Mouse (Mus musculus): Measurements from ENCODE around the gene Aldoart1. TPM values are rescaled to one million over a fixed set of nuclear protein-coding genes. Genes with fewer than 3 reads are reported as not detected.

Aldoart1 gene
- 0.07 TPM in 1 of 2 replicates, not detected in the other for total RNA-seq (2014; rRNA removed)
- polyA plus RNA-seq (2012; rRNA removed): not detected in 2 replicates

DNA sequence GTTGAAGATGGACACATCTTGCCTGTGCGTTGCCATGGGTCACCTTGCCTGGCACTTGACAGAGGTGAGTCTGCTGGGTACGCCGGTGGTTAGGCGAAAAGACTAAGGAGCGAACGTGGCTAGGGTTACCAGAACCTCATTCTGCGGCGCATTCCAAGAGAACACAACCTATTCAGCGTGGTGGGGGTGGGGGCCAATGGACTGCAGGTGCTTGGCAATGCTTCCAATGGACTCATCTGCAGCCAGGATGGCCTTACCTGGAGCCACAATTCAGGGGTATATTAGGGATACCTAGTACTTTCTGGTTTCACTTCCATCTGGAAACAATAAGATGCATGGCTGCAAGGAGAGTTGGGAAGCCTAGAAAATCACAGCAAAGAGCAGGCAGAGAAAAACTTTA, at the start of gene Aldoart1:
Gene Aldoart1 (minus strand): TSS at position 101 of the 400 bp plus-strand sequence.
- Histone ChIP-seq H3K9ac (ENCODE audit: low read depth, low read length) (no peak within 1 kb of the TSS), H3K79me2 (ENCODE audit: control insufficient read depth, insufficient read depth, low read length) (no peaks in the 10 kb centered on the region), H3K27ac (replicated peaks; ENCODE audit: insufficient read depth, low read depth, low read length) (no peak within 1 kb of the TSS), H3K36me3 (ENCODE audit: control insufficient read depth, insufficient read depth, low read length) (no peaks in the 10 kb centered on the region), H3K4me3 (ENCODE audit: insufficient read depth, low read depth, low read length) (no peak within 1 kb of the TSS), H3K4me1 (ENCODE audit: control insufficient read depth, insufficient read depth, low read length) (no peaks in the 10 kb centered on the region), H3K27me3 (ENCODE audit: control insufficient read depth, insufficient read depth, low read length) (no peaks in the 10 kb centered on the region)
- WGBS: 94% methylated on average over 9 of the region's 9 CpGs
- TF ChIP-seq CTCF (IDR thresholded peaks at IDR 0.05; ENCODE audit: low read depth, low read length) (no peak), POLR2A (IDR thresholded peaks at IDR 0.05; ENCODE audit: extremely low read depth, insufficient read depth, low read length) (no peak)
- no peak for DNase-seq (ENCODE audit: extremely low read depth, low read depth, low spot score)

DNA sequence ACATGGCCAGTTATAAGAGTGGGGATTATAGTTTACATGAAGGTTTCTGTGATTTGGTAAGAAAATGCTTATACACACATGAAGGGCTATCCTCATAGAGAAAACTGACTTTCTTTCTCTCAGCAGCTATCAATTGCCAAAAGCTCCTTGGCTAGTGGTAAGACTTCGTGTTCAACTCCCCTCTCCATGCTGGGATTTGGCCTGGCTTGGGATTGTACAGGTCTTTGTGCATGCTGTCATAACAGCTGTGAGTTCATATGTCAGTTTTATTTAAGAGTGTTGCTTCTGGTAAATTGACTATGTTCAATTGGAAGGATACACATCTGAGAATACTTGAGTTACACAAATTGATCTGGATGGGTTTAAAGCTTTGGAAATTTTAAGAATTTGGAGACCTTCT, 49.1 kb upstream of the Aldoart1 start:
- H3K36me3 ChIP-seq (ENCODE audit: control insufficient read depth, insufficient read depth, low read length): no peaks in the 10 kb centered on the region
- H3K4me1 ChIP-seq (ENCODE audit: control insufficient read depth, insufficient read depth, low read length): no peaks in the 10 kb centered on the region
- DNase-seq (ENCODE audit: extremely low read depth, low read depth, low spot score): no peak
- no peak overlapping the region for H3K4me3 ChIP-seq (ENCODE audit: insufficient read depth, low read depth, low read length)
- H3K79me2 ChIP-seq (ENCODE audit: control insufficient read depth, insufficient read depth, low read length): no peaks in the 10 kb centered on the region
- no peak overlapping the region for H3K27ac ChIP-seq (replicated peaks; ENCODE audit: insufficient read depth, low read depth, low read length)
- H3K9ac ChIP-seq (ENCODE audit: low read depth, low read length): no peak overlapping the region
- no peak for TF ChIP-seq POLR2A (IDR thresholded peaks at IDR 0.05; ENCODE audit: extremely low read depth, insufficient read depth, low read length)
- TF ChIP-seq CTCF (IDR thresholded peaks at IDR 0.05; ENCODE audit: low read depth, low read length): no peak
- H3K27me3 ChIP-seq (ENCODE audit: control insufficient read depth, insufficient read depth, low read length): no peaks in the 10 kb centered on the region
- 50% methylated on average over 1 of the region's 1 CpGs for WGBS

GRCm38 (mm10) chr4:72865371-72866075, 13.1 kb upstream of the Aldoart1 start:
- 80% methylated on average over 2 of the region's 2 CpGs for WGBS
- Histone ChIP-seq H3K4me3 (ENCODE audit: insufficient read depth, low read depth, low read length) (no peak overlapping the region), H3K4me1 (ENCODE audit: control insufficient read depth, insufficient read depth, low read length) (no peaks in the 10 kb centered on the region), H3K79me2 (ENCODE audit: control insufficient read depth, insufficient read depth, low read length) (no peaks in the 10 kb centered on the region), H3K9ac (ENCODE audit: low read depth, low read length) (no peak overlapping the region), H3K27me3 (ENCODE audit: control insufficient read depth, insufficient read depth, low read length) (no peaks in the 10 kb centered on the region), H3K36me3 (ENCODE audit: control insufficient read depth, insufficient read depth, low read length) (no peaks in the 10 kb centered on the region), H3K27ac (replicated peaks; ENCODE audit: insufficient read depth, low read depth, low read length) (no peak overlapping the region)
- TF ChIP-seq POLR2A (IDR thresholded peaks at IDR 0.05; ENCODE audit: extremely low read depth, insufficient read depth, low read length): no peak
- no peak for TF ChIP-seq CTCF (IDR thresholded peaks at IDR 0.05; ENCODE audit: low read depth, low read length)
- DNase-seq (ENCODE audit: extremely low read depth, low read depth, low spot score): no peak

DNA sequence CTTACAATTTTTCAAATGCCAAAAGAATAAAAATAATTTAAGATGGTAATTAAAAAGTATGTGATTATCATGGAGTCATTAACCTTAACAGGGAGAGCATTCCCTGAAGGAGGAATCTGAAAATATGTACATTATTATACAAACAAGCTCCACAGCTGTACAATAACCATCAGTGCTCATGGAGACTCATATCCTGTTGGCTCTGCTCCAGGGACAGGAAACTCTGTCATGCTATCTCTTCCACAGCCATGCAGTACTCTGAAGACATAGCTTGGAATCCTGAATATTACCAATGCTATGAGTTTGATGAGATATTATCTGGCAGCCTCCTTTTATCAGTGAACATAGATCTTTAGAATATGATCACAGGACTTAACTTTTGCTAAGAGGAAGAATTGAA, 8.2 kb downstream of the Aldoart1 start:
- no peak overlapping the region for H3K9ac ChIP-seq (ENCODE audit: low read depth, low read length)
- H3K27me3 ChIP-seq (ENCODE audit: control insufficient read depth, insufficient read depth, low read length): no peaks in the 10 kb centered on the region
- no peak for TF ChIP-seq POLR2A (IDR thresholded peaks at IDR 0.05; ENCODE audit: extremely low read depth, insufficient read depth, low read length)
- no peak for TF ChIP-seq CTCF (IDR thresholded peaks at IDR 0.05; ENCODE audit: low read depth, low read length)
- H3K4me1 ChIP-seq (ENCODE audit: control insufficient read depth, insufficient read depth, low read length): no peaks in the 10 kb centered on the region
- DNase-seq (ENCODE audit: extremely low read depth, low read depth, low spot score): no peak
- no peak overlapping the region for H3K27ac ChIP-seq (replicated peaks; ENCODE audit: insufficient read depth, low read depth, low read length)
- H3K79me2 ChIP-seq (ENCODE audit: control insufficient read depth, insufficient read depth, low read length): no peaks in the 10 kb centered on the region
- no peak overlapping the region for H3K4me3 ChIP-seq (ENCODE audit: insufficient read depth, low read depth, low read length)
- H3K36me3 ChIP-seq (ENCODE audit: control insufficient read depth, insufficient read depth, low read length): no peaks in the 10 kb centered on the region

GRCm38 (mm10) chr4:72843025-72843424, 9.4 kb downstream of the Aldoart1 start:
- TF ChIP-seq CTCF (IDR thresholded peaks at IDR 0.05; ENCODE audit: low read depth, low read length): no peak
- no peak for TF ChIP-seq POLR2A (IDR thresholded peaks at IDR 0.05; ENCODE audit: extremely low read depth, insufficient read depth, low read length)
- Histone ChIP-seq H3K27me3 (ENCODE audit: control insufficient read depth, insufficient read depth, low read length) (no peaks in the 10 kb centered on the region), H3K4me1 (ENCODE audit: control insufficient read depth, insufficient read depth, low read length) (no peaks in the 10 kb centered on the region), H3K9ac (ENCODE audit: low read depth, low read length) (no peak overlapping the region), H3K36me3 (ENCODE audit: control insufficient read depth, insufficient read depth, low read length) (no peaks in the 10 kb centered on the region), H3K27ac (replicated peaks; ENCODE audit: insufficient read depth, low read depth, low read length) (no peak overlapping the region), H3K79me2 (ENCODE audit: control insufficient read depth, insufficient read depth, low read length) (no peaks in the 10 kb centered on the region), H3K4me3 (ENCODE audit: insufficient read depth, low read depth, low read length) (no peak overlapping the region)
- DNase-seq (ENCODE audit: extremely low read depth, low read depth, low spot score): no peak

DNA sequence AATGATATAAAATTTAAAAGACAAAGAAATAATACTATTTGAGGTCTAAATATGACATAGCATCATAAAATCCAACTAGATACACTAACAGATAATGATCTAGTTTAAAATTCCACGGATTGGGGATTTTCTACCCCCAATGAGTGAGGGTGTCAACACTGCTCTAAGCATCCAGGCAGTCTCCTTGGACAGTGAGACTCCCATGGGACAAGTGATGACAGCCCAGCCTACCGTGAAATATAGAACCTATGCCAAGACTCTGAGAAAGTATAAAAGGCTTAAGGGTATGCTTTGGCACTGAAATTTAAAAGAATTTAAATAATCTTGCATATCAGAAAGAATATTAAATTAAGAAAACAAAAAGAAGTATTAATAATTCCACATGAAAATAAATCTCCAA, 16.0 kb downstream of the Aldoart1 start:
- Histone ChIP-seq H3K27me3 (ENCODE audit: control insufficient read depth, insufficient read depth, low read length) (no peaks in the 10 kb centered on the region), H3K27ac (replicated peaks; ENCODE audit: insufficient read depth, low read depth, low read length) (no peak overlapping the region), H3K79me2 (ENCODE audit: control insufficient read depth, insufficient read depth, low read length) (no peaks in the 10 kb centered on the region), H3K4me1 (ENCODE audit: control insufficient read depth, insufficient read depth, low read length) (no peaks in the 10 kb centered on the region), H3K36me3 (ENCODE audit: control insufficient read depth, insufficient read depth, low read length) (no peaks in the 10 kb centered on the region), H3K9ac (ENCODE audit: low read depth, low read length) (no peak overlapping the region), H3K4me3 (ENCODE audit: insufficient read depth, low read depth, low read length) (no peak overlapping the region)
- 62% methylated on average over 2 of the region's 2 CpGs for WGBS
- TF ChIP-seq POLR2A (IDR thresholded peaks at IDR 0.05; ENCODE audit: extremely low read depth, insufficient read depth, low read length) (no peak), CTCF (IDR thresholded peaks at IDR 0.05; ENCODE audit: low read depth, low read length) (no peak)
- DNase-seq (ENCODE audit: extremely low read depth, low read depth, low spot score): no peak
